Mouse (Mus musculus): ENCODE measurements at regions not wholly inside any gene's neighbourhood (a gene's known extent, or its start where the extent isn't known, plus 50 kb on each side); places are given as distances from the start of the nearest gene placed in this dataset.

- DNase-seq = no peak
Observed at GRCm38 (mm10) chr13:79057424-79057823, 857.9 kb upstream of the Nr2f1 start.

DNA sequence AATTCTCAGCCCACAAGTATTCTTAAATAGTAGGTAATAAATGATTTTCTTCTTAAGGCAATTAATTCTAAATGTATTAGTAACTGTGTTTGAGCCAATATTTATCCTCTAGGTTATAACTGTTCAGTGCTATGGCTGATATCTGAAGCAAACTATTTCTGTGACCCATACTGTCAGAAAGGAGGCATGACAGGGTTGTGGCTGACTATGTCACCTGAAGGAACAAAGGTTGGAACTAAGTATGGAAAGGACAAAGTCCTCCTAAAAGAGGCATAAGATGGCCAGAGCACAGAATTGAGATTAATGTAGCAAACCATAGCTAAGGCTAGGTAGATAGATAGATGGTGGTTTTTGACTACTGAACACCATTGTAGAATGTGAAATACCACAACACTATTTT lies 854.9 kb upstream of the Nr2f1 start:
- no peak for DNase-seq

DNA sequence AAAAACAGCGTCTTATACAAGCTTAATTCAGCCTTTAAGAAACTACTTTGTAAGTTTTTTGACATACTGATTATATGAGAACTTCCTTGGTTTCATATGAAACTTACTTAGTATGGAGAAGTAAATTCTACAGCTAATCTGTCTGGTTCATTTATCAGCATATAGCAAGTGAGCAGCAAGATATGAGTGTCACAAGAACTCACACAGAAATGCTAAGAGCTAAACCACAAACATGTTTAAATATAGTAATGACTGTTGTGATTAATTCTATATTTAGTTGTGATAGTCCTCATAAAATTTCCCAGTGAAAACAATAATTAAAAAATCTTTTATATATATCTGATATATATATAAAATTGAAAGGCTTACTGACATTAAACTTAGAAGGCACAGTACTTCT lies 853.9 kb upstream of the Nr2f1 start:
- DNase-seq = no peak

DNA sequence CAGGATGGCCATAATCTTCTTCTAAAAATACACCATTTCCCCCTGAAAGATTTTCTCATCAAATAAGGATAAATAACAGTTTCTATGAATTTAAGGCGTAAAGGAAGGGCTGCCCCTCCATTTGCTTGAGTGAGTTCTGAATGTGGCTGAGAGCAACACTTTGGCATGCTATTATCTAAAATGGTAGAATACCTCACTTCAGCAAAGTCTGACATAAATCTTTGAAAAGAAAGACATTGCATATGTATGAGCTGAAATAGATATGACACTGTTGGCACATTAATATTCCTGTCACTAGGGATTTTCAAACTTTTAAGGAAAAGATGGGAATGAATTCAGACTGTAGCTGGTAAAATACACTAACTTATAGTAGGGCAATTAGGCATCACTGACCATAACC lies 847.7 kb upstream of the Nr2f1 start:
- DNase-seq = no peak

- no peak for DNase-seq
Observed at GRCm38 (mm10) chr13:79044657-79045056, 845.1 kb upstream of the Nr2f1 start.

- DNase-seq = no peak
Observed at GRCm38 (mm10) chr13:79037883-79038282, 838.3 kb upstream of the Nr2f1 start.

DNA sequence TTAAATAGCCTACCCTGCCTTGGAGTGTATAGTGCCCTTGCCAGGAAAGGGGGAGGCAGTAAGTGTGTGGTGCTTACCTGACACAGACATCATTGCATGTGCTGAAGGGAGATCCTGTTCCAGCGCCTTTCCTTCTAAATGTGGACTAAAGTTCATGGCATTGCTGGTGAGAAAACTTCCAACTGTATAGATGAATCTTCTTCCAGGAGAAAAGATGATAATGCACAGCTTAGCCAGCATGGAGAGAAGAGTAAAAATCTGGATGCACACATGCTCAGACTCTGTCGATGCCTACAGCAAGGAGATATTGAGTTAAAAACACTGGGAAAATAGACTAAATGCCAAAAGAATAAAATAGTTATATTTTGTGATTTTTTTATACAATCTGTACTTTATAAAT lies 835.7 kb upstream of the Nr2f1 start:
- DNase-seq = no peak

DNA sequence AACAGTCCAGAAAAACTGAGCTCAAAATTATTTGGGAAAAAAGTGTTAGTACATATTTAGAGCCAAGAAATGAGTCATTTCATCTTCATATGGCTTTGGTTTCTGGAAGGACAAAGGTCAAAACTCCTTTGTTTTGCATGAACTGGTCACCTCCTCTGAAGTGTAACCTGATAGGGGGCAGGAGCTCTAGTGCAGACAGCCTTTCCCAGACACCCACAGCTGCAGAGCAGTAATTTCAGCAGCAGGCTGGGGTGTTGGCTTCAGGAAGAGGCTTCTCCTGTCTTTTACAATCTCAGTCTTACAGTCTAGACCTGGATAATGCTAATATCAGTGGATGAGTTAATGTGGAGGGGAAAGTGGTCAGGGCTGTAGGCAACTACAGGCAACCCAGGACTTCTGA lies 830.4 kb upstream of the Nr2f1 start:
- no peak for DNase-seq

DNA sequence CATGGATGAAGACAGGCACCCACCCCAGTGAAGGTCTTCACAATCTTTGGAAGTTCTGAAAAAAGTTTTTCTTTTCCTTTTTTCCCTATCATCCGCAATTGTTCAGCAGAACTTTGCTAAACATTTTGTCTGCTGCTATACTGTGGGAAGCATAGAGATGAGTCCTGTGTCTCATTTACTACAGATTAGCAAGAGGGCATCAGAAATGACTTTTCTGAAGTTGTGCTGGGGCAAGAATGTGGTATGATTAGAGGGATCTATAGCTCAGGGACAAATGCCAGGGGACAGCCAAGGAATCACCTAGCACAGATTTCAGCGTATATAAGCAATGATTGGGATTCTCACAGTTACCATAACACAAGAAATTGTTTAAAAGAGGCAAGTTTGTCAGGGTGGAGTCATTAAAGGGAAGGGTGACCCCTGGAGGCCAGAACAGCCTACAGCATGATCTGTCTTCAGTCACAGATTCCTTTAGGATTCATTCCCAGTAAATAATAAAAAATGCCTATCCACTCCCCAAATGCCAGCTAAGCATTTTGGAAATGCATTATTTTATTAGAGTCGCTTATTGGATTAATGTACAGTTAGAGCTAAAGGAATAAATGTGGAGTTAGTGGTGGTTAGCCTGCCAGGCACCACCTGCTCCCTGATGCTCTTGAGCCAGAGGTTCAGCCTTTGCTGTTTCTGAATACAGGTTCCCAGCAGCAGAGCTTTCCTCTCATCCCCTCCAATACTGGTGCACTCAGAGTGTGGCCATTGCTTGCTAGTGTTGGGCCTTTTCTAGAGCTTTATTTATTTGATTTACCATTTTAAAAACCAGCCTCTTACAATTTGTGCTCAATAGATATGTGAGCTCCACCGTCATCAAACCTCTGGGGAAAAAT lies 828.6 kb upstream of the Nr2f1 start:
- peak; percentile 2 for DNase-seq

DNA sequence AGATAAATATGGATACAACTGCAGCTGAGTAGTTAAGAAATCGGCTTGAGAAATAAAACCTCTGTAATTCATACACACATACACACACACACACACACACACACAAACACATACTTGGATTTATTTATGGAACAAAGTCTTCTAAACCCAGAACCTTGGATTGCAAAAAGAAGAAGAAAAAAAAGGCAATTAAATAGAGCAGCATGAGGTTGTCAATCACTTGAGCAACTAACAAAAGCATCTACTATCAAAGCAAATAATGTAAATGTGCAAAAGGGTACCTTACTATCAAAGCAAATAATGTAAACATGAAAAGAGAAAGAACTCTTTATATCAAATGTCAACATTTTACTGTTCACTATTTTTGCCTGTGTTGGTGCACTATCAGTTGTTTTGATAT lies 826.1 kb upstream of the Nr2f1 start:
- no peak for DNase-seq

- DNase-seq = no peak
Observed at GRCm38 (mm10) chr13:79018051-79018450, 818.5 kb upstream of the Nr2f1 start.

DNA sequence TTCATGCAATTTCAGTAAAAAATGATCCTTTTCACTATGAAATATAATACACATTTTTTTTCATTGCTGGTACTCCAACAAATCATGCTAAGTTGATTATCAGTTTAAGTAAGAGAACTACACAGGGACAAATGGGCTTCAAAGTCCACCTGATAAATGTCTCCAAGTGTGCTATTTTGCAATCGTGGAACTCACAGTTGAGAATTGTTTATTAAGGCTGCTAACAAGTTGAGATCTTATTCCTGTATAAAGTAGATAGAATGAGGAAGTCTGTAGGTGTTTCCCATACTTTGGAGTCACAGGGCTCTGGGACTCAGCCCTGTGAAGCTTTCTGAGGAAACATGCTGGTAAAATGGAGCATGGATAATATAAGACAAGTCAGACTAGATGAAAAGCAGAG lies 803.8 kb upstream of the Nr2f1 start:
- no peak for DNase-seq

DNA sequence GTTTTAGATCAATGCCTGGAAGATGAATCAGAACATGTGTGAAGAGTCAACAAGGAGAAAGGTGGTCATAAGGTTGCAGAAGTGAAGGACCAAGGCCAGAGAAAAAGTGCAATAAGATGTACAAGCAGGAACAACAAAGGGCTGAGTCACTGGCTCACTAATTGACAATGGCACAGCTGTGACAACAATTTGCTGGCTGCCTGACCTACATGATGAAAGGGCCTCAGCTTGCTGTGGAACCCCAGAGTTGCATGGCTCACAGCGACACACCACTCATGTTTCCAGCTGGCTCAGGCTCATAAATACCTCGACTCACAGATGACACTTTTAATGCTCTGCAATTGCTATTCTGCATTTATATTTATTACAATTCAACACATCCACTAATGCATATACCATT lies 799.3 kb upstream of the Nr2f1 start:
- no peak for DNase-seq

GRCm38 (mm10) chr13:78992326-78992725 lies 792.8 kb upstream of the Nr2f1 start:
- no peak for DNase-seq

GRCm38 (mm10) chr13:78985921-78986320 lies 786.4 kb upstream of the Nr2f1 start:
- no peak for DNase-seq

DNA sequence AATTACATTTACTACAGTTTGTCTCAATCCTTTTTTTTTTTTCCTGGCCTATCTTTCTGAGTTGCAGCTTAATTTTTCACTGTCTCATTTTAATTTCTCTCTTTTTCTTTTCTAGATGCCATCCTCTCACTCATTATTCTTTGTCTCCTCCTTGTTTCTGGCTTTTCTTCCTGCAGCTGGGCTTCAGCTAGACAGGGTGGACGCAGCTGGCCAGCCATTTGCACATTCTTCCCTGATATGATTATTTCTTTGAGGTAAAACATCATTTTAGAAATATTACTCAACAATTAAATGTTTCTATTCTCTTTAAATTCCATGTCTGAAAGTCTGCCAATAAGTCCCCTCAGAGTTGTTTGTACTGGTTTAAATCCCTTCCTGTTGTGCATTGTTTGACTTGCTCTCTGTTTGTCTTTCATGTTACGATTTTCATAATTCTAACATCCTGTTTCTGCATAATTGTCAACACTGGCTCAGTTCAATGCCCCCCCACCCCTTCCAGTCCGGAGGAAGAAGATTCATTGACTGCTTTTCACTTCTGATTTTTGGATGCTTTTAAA lies 777.7 kb upstream of the Nr2f1 start:
- DNase-seq = no peak

GRCm38 (mm10) chr13:78938351-78938741 lies 738.8 kb upstream of the Nr2f1 start:
- DNase-seq = no peak

DNA sequence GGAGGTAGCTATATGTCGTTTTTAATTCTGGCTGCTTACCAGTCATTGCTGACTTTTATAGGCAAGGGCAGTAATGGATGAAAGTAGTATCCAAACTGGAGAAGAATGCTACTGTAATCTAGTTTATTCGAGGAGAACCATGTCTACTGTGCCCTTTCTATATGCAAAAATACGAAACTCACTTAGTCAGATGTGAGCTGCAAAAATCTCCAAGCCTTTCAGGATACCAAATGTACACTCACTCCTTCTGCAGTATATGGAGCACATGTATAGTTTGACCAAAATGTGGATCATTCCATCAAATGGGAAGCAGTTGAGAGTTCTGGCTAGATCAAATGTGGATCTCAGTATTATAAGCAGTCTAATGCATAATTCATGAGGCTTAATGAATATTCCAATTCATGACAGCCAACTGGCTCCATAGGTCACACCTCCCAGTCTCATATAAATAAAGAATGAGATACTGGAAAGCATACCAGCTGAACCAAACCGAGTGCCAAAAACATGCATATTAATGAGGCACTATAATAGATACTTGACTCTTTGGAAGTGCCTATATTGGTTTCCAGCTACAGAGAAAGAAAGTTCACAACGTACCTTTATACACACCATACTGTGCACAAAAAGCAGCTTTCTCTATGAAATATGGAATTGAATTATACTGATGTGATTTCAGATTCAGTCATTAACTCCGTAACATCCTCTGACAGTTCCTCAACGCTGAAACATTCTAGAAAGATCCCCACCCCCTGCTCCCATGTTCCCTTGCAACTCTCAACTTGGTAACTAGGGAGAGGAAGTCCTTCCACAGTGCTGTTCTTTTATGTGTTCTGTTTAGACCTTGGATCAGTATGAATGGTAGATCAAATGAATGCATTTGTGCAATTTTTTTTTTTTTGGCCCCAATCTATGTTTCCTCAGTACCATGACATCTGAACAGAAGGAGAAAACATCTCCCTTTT lies 738.1 kb upstream of the Nr2f1 start:
- no peak for DNase-seq

DNA sequence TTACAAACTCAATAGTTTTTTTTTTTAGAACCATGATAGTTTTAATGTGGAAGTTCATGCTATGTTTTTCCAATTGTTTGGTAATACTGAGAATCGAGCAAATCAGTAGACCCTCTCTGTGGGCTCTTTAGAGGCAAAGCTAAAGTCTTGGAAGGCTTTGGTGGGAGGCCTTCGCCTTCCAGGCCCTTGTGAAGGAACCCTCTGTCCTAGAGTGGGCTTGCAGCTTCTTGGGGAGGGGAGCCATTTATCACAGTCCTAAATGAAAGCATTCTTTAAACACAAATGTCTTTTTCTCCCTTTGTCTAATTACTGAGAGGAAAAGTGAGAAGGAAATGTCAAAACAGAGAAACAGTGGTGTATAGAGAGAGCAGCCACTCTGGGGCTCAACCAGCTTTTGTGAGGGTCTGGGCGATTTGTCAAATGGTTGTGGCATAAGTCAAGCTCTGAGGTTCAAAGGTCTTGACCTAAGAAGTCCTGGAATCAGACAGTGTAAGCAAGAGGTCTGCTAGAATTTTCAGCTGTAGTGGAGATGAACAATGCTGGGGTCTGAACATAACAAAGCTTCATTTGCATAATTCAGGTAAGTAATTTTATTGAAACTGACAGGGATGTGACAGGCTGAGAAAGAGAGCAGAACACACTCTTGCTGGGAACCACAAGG lies 736.6 kb upstream of the Nr2f1 start:
- DNase-seq = no peak

DNA sequence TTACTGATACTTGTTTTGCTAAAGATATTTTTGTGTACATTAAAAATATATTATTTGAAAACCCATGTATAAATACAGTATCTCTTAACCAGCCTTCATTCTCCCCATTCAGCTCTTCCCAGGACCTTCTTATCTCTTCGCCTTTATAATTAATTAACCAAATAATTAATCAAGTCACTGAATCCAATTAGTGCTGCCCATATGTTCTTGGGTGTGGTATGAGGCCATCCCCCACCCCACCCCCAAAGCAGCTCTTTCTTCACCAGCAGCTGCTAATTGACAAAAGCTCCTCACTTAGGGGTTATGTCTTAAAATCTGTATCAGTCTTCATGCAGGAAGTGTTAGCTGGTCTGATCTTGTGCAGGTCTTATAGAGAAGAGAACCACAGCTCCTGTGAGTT lies 728.8 kb upstream of the Nr2f1 start:
- no peak for DNase-seq

GRCm38 (mm10) chr13:78920802-78921201 lies 721.2 kb upstream of the Nr2f1 start:
- no peak for DNase-seq

GRCm38 (mm10) chr13:78909839-78910238 lies 710.3 kb upstream of the Nr2f1 start:
- DNase-seq = no peak

DNA sequence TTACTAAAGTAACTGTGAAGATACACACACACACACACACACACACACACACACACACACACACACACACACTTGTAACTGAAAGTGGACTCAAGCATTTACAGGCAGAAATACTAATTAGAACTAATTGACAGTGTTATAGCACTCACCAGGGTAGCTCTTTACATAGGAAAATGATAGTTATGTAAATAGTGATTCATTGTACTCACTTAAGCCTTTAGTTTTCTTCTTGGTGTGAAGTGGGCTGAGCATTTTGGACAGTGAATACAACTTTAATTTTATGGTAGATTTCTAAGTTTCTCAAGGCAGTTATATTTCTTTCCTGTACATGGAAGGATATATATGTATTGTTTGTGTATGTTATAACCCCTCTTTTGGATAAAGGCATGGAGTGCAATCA lies 704.5 kb upstream of the Nr2f1 start:
- no peak for DNase-seq
